In the genomic region with DNA sequence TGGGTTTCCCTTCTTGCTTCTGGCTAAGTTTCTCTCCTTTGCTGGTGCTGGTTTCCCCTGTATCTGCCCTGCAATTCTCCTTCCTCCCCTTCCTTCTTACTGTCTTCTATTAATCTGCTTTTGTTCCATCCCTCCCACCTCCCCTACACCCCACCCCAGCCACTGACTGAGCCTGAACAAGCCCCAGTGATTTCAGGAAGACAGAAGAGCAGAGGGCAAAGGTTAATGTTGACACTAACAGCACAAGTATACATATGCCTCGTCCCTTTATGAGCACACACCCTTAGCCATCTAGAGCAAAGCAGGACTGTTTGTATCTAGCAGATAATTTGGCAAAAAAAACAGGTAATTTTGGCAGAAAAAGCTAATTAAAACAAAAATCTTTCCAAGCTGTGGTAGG, we compare ENCODE assay signal across 21 mouse cellular contexts. TPM values are rescaled to one million over a fixed set of nuclear protein-coding genes. Genes with fewer than 3 reads are reported as not detected.
DNase-seq lines count a peak whose midpoint lies in the region; ATAC-seq and TF ChIP-seq lines count a peak whose summit lies in the region.
"Had no signal": no experiment of that assay in that cellular context is flagged by ENCODE, and none has a peak within 500 bp of the region (broad histone marks: within the 10 kb centered on the region; RNA-seq: fewer than 3 reads in every experiment).

No protein-coding gene starts in this region.

- H3K4me2 ChIP-seq in intestine, embryonic 14.5 days (ENCODE audit: low read length), result no peak overlapping the region
- H3K4me2 ChIP-seq in intestine, postnatal 0 days (replicated peaks; ENCODE audit: low read depth), result no peak overlapping the region; the same call in 1 of the 2 replicates
- no peak overlapping the region for H3K4me2 ChIP-seq in lung, embryonic 16.5 days (ENCODE audit: low read depth, low read length)
- H3K4me2 ChIP-seq in intestine, embryonic 16.5 days (ENCODE audit: low read depth, low read length), result no peak overlapping the region
- H3K4me2 ChIP-seq: forebrain, embryonic 13.5 days; heart, embryonic 11.5 days; hindbrain, embryonic 12.5 days; hindbrain, embryonic 15.5 days had no signal

- ATAC-seq in intestine, embryonic 14.5 days (replicated peaks; ENCODE audit: low FRiP score, low TSS enrichment, low read depth), result no peak
- ATAC-seq in intestine, postnatal 0 days, result no peak; the same call in 1 of the 2 replicates
- no peak for ATAC-seq in lung, embryonic 16.5 days (ENCODE audit: low read depth)
- peak; percentile 73 for ATAC-seq in intestine, embryonic 16.5 days
- ATAC-seq: CD4-positive, CD25-positive, alpha-beta regulatory T cell, adult 4 months; forebrain, embryonic 13.5 days; forebrain, embryonic 16.5 days had no signal

- no peaks in the 10 kb centered on the region for H3K27me3 ChIP-seq in intestine, embryonic 14.5 days (replicated peaks; ENCODE audit: control insufficient read depth, insufficient read depth, low read length)
- no peaks in the 10 kb centered on the region for H3K27me3 ChIP-seq in intestine, postnatal 0 days (replicated peaks; ENCODE audit: control insufficient read depth, insufficient read depth, low read length)
- H3K27me3 ChIP-seq in lung, embryonic 16.5 days (ENCODE audit: control insufficient read depth, insufficient read depth, low read depth, low read length), result no peaks in the 10 kb centered on the region
- no peaks in the 10 kb centered on the region for H3K27me3 ChIP-seq in intestine, embryonic 16.5 days (replicated peaks; ENCODE audit: control insufficient read depth, insufficient read depth, low read length)
- H3K27me3 ChIP-seq: forebrain, embryonic 13.5 days; hindbrain, embryonic 12.5 days; hindbrain, embryonic 15.5 days had no signal

- H3K4me1 ChIP-seq in intestine, embryonic 14.5 days (replicated peaks; ENCODE audit: control insufficient read depth, insufficient read depth, low read length), result peaks cover 7% of the 10 kb centered on the region; the same call in 1 of the 2 replicates
- peaks cover 6% of the 10 kb centered on the region for H3K4me1 ChIP-seq in intestine, postnatal 0 days (replicated peaks; ENCODE audit: control insufficient read depth, insufficient read depth, low read length)
- peaks cover 5% of the 10 kb centered on the region; the same call in 1 of the 2 replicates for H3K4me1 ChIP-seq in lung, embryonic 16.5 days (replicated peaks; ENCODE audit: control insufficient read depth, insufficient read depth, low read length)
- H3K4me1 ChIP-seq in intestine, embryonic 16.5 days (ENCODE audit: control insufficient read depth, insufficient read depth, low read length), result peaks cover 7% of the 10 kb centered on the region
- H3K4me1 ChIP-seq: forebrain, embryonic 10.5 days; forebrain, embryonic 13.5 days; hindbrain, embryonic 15.5 days had no signal

- no peaks in the 10 kb centered on the region for H3K9me3 ChIP-seq in intestine, embryonic 14.5 days (ENCODE audit: control insufficient read depth, low read length)
- no peaks in the 10 kb centered on the region for H3K9me3 ChIP-seq in intestine, postnatal 0 days (ENCODE audit: control insufficient read depth)
- H3K9me3 ChIP-seq in lung, embryonic 16.5 days (ENCODE audit: control insufficient read depth, low read length), result no peaks in the 10 kb centered on the region
- H3K9me3 ChIP-seq in intestine, embryonic 16.5 days (ENCODE audit: control insufficient read depth, low read length), result no peaks in the 10 kb centered on the region
- H3K9me3 ChIP-seq: forebrain, embryonic 10.5 days; forebrain, embryonic 13.5 days; hindbrain, embryonic 12.5 days; hindbrain, embryonic 15.5 days had no signal

- peaks cover 7% of the 10 kb centered on the region; the same call in 1 of the 2 replicates for H3K36me3 ChIP-seq in intestine, embryonic 14.5 days (ENCODE audit: control insufficient read depth, insufficient read depth, low read length)
- peaks cover 12% of the 10 kb centered on the region for H3K36me3 ChIP-seq in intestine, postnatal 0 days (ENCODE audit: control insufficient read depth, insufficient read depth)
- H3K36me3 ChIP-seq in lung, embryonic 16.5 days (ENCODE audit: control insufficient read depth, insufficient read depth, low read length), result peaks cover 3% of the 10 kb centered on the region; the same call in 1 of the 2 replicates
- no peaks in the 10 kb centered on the region for H3K36me3 ChIP-seq in intestine, embryonic 16.5 days (ENCODE audit: control insufficient read depth, insufficient read depth, low read length)

- no peak for TF ChIP-seq CTCF in intestine, postnatal 0 days (IDR thresholded peaks at IDR 0.05; ENCODE audit: low read depth)

- H3K27ac ChIP-seq in intestine, embryonic 14.5 days (ENCODE audit: low read depth), result peak overlapping the region; percentile 33; the same call in 1 of the 2 replicates
- no peak overlapping the region for H3K27ac ChIP-seq in intestine, postnatal 0 days (ENCODE audit: low read depth, low read length)
- peak overlapping the region; percentile 61 for H3K27ac ChIP-seq in lung, embryonic 16.5 days (ENCODE audit: low read length)
- no peak overlapping the region; the same call in 1 of the 2 replicates for H3K27ac ChIP-seq in intestine, embryonic 16.5 days (ENCODE audit: low read length)
- H3K27ac ChIP-seq: forebrain, embryonic 10.5 days; forebrain, embryonic 13.5 days; hindbrain, embryonic 12.5 days; hindbrain, embryonic 15.5 days had no signal

- WGBS in intestine, embryonic 14.5 days, result 2% methylated on average over 1 of the region's 1 CpGs
- WGBS in intestine, postnatal 0 days, result 10% methylated on average over 1 of the region's 1 CpGs
- WGBS in lung, embryonic 16.5 days, result 0% methylated on average over 1 of the region's 1 CpGs
- WGBS in intestine, embryonic 16.5 days, result 5% methylated on average over 1 of the region's 1 CpGs

- H3K9ac ChIP-seq in intestine, embryonic 14.5 days (ENCODE audit: low read length), result no peak overlapping the region
- H3K9ac ChIP-seq in intestine, postnatal 0 days (ENCODE audit: low read depth, low read length), result no peak overlapping the region
- H3K9ac ChIP-seq in lung, embryonic 16.5 days (ENCODE audit: low read length), result no peak overlapping the region
- no peak overlapping the region for H3K9ac ChIP-seq in intestine, embryonic 16.5 days (ENCODE audit: low read depth, low read length)
- H3K9ac ChIP-seq: forebrain, embryonic 13.5 days; hindbrain, embryonic 12.5 days; hindbrain, embryonic 15.5 days had no signal

- DNase-seq in intestine, embryonic 14.5 days (ENCODE audit: low spot score), result no peak
- DNase-seq in lung, adult 18-20 months, result no peak
- peak; percentile 52 for DNase-seq in yolk sac, embryonic 10.5 days (ENCODE audit: low spot score)
- DNase-seq in cerebellum, adult 11 months, result no peak
- DNase-seq: adrenal gland, adult 2 months; adrenal gland, postnatal 14 days; cerebellum, adult 11-12 months; cerebellum, adult 8-10 months; cerebellum, postnatal 14 days; gastrocnemius, postnatal 10 days; gastrocnemius, postnatal 36 days had no signal

- H3K4me3 ChIP-seq in intestine, embryonic 14.5 days (ENCODE audit: low read depth, low read length), result no peak overlapping the region
- H3K4me3 ChIP-seq in intestine, postnatal 0 days (ENCODE audit: low read depth, low read length), result no peak overlapping the region
- H3K4me3 ChIP-seq in lung, embryonic 16.5 days (ENCODE audit: low read length), result no peak overlapping the region
- H3K4me3 ChIP-seq in intestine, embryonic 16.5 days (ENCODE audit: low read length), result no peak overlapping the region
- H3K4me3 ChIP-seq: forebrain, embryonic 10.5 days; forebrain, embryonic 13.5 days; hindbrain, embryonic 12.5 days; hindbrain, embryonic 15.5 days had no signal

RNA-seq across cellular contexts. Expression of a gene that starts 16.1 kb away (rescaled TPM):
- 4.5 and 5.2 TPM in 2 replicates for polyA plus RNA-seq in intestine, embryonic 14.5 days (2014; fragmentation: Nextera tagmentation; extraction: Ambion mirVana)
- polyA plus RNA-seq in intestine, postnatal 0 days (2015; fragmentation: Nextera tagmentation; extraction: Ambion mirVana), result 2.4 and 2.5 TPM in 2 replicates
- 2.5 and 2.7 TPM in 2 replicates for polyA plus RNA-seq in lung, embryonic 16.5 days (2015; fragmentation: Nextera tagmentation; extraction: Ambion mirVana)
- 2.6 and 3.0 TPM in 2 replicates for polyA plus RNA-seq in intestine, embryonic 16.5 days (2015; fragmentation: Nextera tagmentation; extraction: Ambion mirVana)

Comparison
In these comparisons a context has a peak if more than half of its experiments do, and no peak if none do; other contexts are left out.
1. H3K27ac ChIP-seq: peak in intestine, embryonic 14.5 days (single experiment) and lung, embryonic 16.5 days (single experiment); none in intestine, postnatal 0 days (single experiment) and intestine, embryonic 16.5 days (single experiment).